ENCODE assay signal across 27 mouse cellular contexts in genomic region chr3:147458115-147458514, GRCm38 (mm10).
DNase-seq lines count a peak whose midpoint lies in the region; ATAC-seq and TF ChIP-seq lines count a peak whose summit lies in the region.
"Had no signal": no experiment of that assay in that cellular context is flagged by ENCODE, and none has a peak within 500 bp of the region (broad histone marks: within the 10 kb centered on the region; RNA-seq: fewer than 3 reads in every experiment).

No protein-coding gene starts in this region.

- ATAC-seq in midbrain, postnatal 0 days (ENCODE audit: low FRiP score) = no peak
- ATAC-seq: activated CD4-positive, CD25-positive, alpha-beta regulatory T cell, adult 4 months; CD4-positive, CD25-positive, alpha-beta regulatory T cell, adult 4 months; forebrain, embryonic 16.5 days; intestine, embryonic 15.5 days had no signal

- 43% methylated on average over 4 of the region's 4 CpGs for WGBS in midbrain, embryonic 10.5 days
- 41% methylated on average over 4 of the region's 4 CpGs for whole genome bisulfite sequencing in midbrain, postnatal 0 days
- WGBS in lung, adult 2 months = 47% methylated on average over 4 of the region's 4 CpGs

- no peaks in the 10 kb centered on the region for H3K9me3 ChIP-seq in midbrain, embryonic 10.5 days (replicated peaks)
- H3K9me3 ChIP-seq in midbrain, postnatal 0 days (ENCODE audit: low read length) = no peaks in the 10 kb centered on the region
- H3K9me3 ChIP-seq: heart, embryonic 15.5 days; intestine, embryonic 15.5 days; neural tube, embryonic 12.5 days; stomach, embryonic 15.5 days had no signal

- no peak overlapping the region for H3K4me2 ChIP-seq in midbrain, postnatal 0 days (ENCODE audit: low read depth, low read length, poor library complexity, severe bottlenecking)
- H3K4me2 ChIP-seq: heart, embryonic 15.5 days; intestine, embryonic 15.5 days; liver, embryonic 11.5 days; midbrain, embryonic 11.5 days; neural tube, embryonic 12.5 days; stomach, embryonic 15.5 days had no signal

- H3K9ac ChIP-seq in midbrain, postnatal 0 days (replicated peaks; ENCODE audit: low read length, poor library complexity, severe bottlenecking) = no peak overlapping the region
- H3K9ac ChIP-seq: heart, embryonic 15.5 days; intestine, embryonic 15.5 days; neural tube, embryonic 12.5 days; stomach, embryonic 15.5 days had no signal

- no peak for TF ChIP-seq CTCF in midbrain, postnatal 0 days (IDR thresholded peaks at IDR 0.05)
- TF ChIP-seq CTCF in lung, adult 2 months (IDR thresholded peaks at IDR 0.05; ENCODE audit: insufficient read depth, low read length) = no peak

- H3K4me3 ChIP-seq in midbrain, embryonic 10.5 days = no peak overlapping the region
- no peak overlapping the region for H3K4me3 ChIP-seq in midbrain, postnatal 0 days (ENCODE audit: low read depth, low read length)
- H3K4me3 ChIP-seq in lung, adult 2 months (replicated peaks; ENCODE audit: extremely low read depth, low read depth, low read length) = no peak overlapping the region
- H3K4me3 ChIP-seq: heart, embryonic 15.5 days; intestine, embryonic 15.5 days; neural tube, embryonic 12.5 days; stomach, embryonic 15.5 days had no signal

- peak overlapping the region; percentile 23; the same call in 1 of the 2 replicates for H3K27ac ChIP-seq in midbrain, embryonic 10.5 days (replicated peaks)
- no peak overlapping the region for H3K27ac ChIP-seq in midbrain, postnatal 0 days (ENCODE audit: low read depth, low read length)
- H3K27ac ChIP-seq: heart, embryonic 15.5 days; intestine, embryonic 15.5 days; neural tube, embryonic 12.5 days; stomach, embryonic 15.5 days had no signal

- no peaks in the 10 kb centered on the region for H3K36me3 ChIP-seq in midbrain, embryonic 10.5 days
- H3K36me3 ChIP-seq in midbrain, postnatal 0 days (ENCODE audit: insufficient read depth, low read length) = no peaks in the 10 kb centered on the region
- H3K36me3 ChIP-seq: heart, embryonic 15.5 days; intestine, embryonic 15.5 days; neural tube, embryonic 12.5 days; stomach, embryonic 15.5 days had no signal

- TF ChIP-seq POLR2A in lung, adult 2 months (IDR thresholded peaks at IDR 0.05; ENCODE audit: borderline replicate concordance, extremely low read depth, low read depth, low read length) = no peak

- H3K27me3 ChIP-seq in midbrain, embryonic 10.5 days (ENCODE audit: low read depth, poor library complexity, severe bottlenecking) = no peaks in the 10 kb centered on the region
- H3K27me3 ChIP-seq in midbrain, postnatal 0 days (ENCODE audit: insufficient read depth, low read length) = no peaks in the 10 kb centered on the region
- H3K27me3 ChIP-seq: heart, embryonic 15.5 days; intestine, embryonic 15.5 days; neural tube, embryonic 12.5 days; stomach, embryonic 15.5 days had no signal

- peaks cover 7% of the 10 kb centered on the region for H3K4me1 ChIP-seq in midbrain, embryonic 10.5 days
- no peaks in the 10 kb centered on the region for H3K4me1 ChIP-seq in midbrain, postnatal 0 days (ENCODE audit: insufficient read depth, low read length)
- H3K4me1 ChIP-seq in lung, adult 2 months (ENCODE audit: control insufficient read depth, insufficient read depth, low read length) = no peaks in the 10 kb centered on the region
- H3K4me1 ChIP-seq: heart, embryonic 15.5 days; intestine, embryonic 15.5 days; neural tube, embryonic 12.5 days; stomach, embryonic 15.5 days had no signal

- peak; percentile 38 for DNase-seq in embryo, embryonic 10 days (ENCODE audit: low spot score)
- DNase-seq in embryo, embryonic 9.5 days (ENCODE audit: extremely low spot score) = no peak
- DNase-seq in midbrain, embryonic 10.5 days (ENCODE audit: low spot score) = no peak
- DNase-seq in midbrain, postnatal 0 days (ENCODE audit: low spot score) = no peak
- peak; percentile 45 for DNase-seq in forelimb bud, embryonic 11.5 days (ENCODE audit: low read depth, low spot score)
- peak; percentile 37 for DNase-seq in mesoderm, embryonic 11.5 days (ENCODE audit: low read depth, low spot score)
- no peak for DNase-seq in right cerebral cortex, postnatal 10 days (ENCODE audit: low spot score in 2 of 2)
- DNase-seq in lung, adult 2 months = no peak
- DNase-seq: adrenal gland, postnatal 10 days; cerebellum, adult 9-11 months; gastrocnemius, postnatal 36 days; heart, postnatal 4 days; kidney, postnatal 25 days; layer of hippocampus, adult 9-11 months; lung, adult 18-20 months; lung, postnatal 36 days; right cerebral cortex, postnatal 14 days; thymus, adult 2 months had no signal

Comparison
In these comparisons a context has a peak if more than half of its experiments do, and no peak if none do; other contexts are left out.
1. DNase-seq: peak in embryo, embryonic 10 days (single experiment), forelimb bud, embryonic 11.5 days (single experiment) and mesoderm, embryonic 11.5 days (single experiment); none in embryo, embryonic 9.5 days (single experiment), midbrain, embryonic 10.5 days (single experiment), midbrain, postnatal 0 days (single experiment), right cerebral cortex, postnatal 10 days (0 of 2) and lung, adult 2 months (single experiment).